Mouse (Mus musculus) embryonic facial prominence, embryonic 14.5 days (tissue): Measurements from ENCODE around the gene Tifa. TPM values are rescaled to one million over a fixed set of nuclear protein-coding genes. Genes with fewer than 3 reads are reported as not detected.
A peak's percentile ranks its signal among the peaks of the same experiment; 100 is the strongest.

Source experiments
- ATAC-seq: fragments of 200-750 bp; cut with Nextera tagmentation; 2 replicates; pipeline ENCODE4 v1.8.0; 2017; ENCODE audit warnings: low read depth, moderate number of reproducible peaks, moderate TSS enrichment
- DNase-seq: peaks from one replicate; pipeline ENCODE4 v3.0.0-alpha.2; 2015; ENCODE audit warnings: low spot score
- H3K27ac ChIP-seq: fragments of 300-500 bp; sonication (generic); replicated peaks from 2 replicates; pipeline ENCODE4 v1.5.1; 2014; ENCODE audit warnings: low read depth, mild to moderate bottlenecking, low read length, moderate library complexity
- H3K27me3 ChIP-seq: fragments of 300-500 bp; sonication (generic); replicated peaks from 2 replicates; pipeline ENCODE4 v1.6.1; 2014; ENCODE audit warnings: low read length; ENCODE audit not compliant: control insufficient read depth, insufficient read depth
- H3K36me3 ChIP-seq: fragments of 300-500 bp; sonication (generic); 2 replicates; pipeline ENCODE4 v1.6.1; 2014; ENCODE audit warnings: low read length, mixed read lengths; ENCODE audit not compliant: control insufficient read depth, insufficient read depth
- H3K4me1 ChIP-seq: fragments of 300-500 bp; sonication (generic); 2 replicates; pipeline ENCODE4 v1.6.1; 2014; ENCODE audit warnings: antibody characterized with exemption, low read length; ENCODE audit not compliant: control insufficient read depth, insufficient read depth
- H3K4me2 ChIP-seq: fragments of 300-500 bp; sonication (generic); 2 replicates; pipeline ENCODE4 v1.6.1; 2014; ENCODE audit warnings: low read depth, mild to moderate bottlenecking, low read length, moderate library complexity, mixed read lengths
- H3K4me3 ChIP-seq: fragments of 300-500 bp; sonication (generic); 2 replicates; pipeline ENCODE4 v1.5.1; 2014; ENCODE audit warnings: low read depth, mild to moderate bottlenecking, low read length
- H3K9ac ChIP-seq: fragments of 300-500 bp; sonication (generic); 2 replicates; pipeline ENCODE4 v1.6.1; 2014; ENCODE audit warnings: low read depth, mild to moderate bottlenecking, low read length, moderate library complexity, mixed read lengths
- H3K9me3 ChIP-seq: fragments of 300-500 bp; sonication (generic); 2 replicates; pipeline ENCODE4 v1.6.1; 2016; ENCODE audit warnings: low read length; ENCODE audit not compliant: control insufficient read depth
- WGBS: fragments of 180-500 bp; shearing (Covaris S2); extraction: QIAGEN DNeasy Blood & Tissue Kit; methylation state at CpG from one replicate; pipeline ENCODE4 v1.1.7; 2014; 5-methylcytosine and 5-hydroxymethylcytosine counted together
- polyA plus RNA-seq: library from polyadenylated mRNA; unstranded; fragments of >200 nt; fragmentation: Nextera tagmentation; extraction: Ambion mirVana; gene quantifications from 2 replicates; pipeline ENCODE4 v1.2.1, GENCODE M21; 2014

The Tifa gene
- polyA plus RNA-seq, 1 experiment from 2014 or later, result 5.6 TPM

- H3K9me3 ChIP-seq, result no peaks in the 10 kb centered on the region
- no peaks in the 10 kb centered on the region for H3K4me1 ChIP-seq
- H3K27me3 ChIP-seq, result no peaks in the 10 kb centered on the region
- H3K4me3 ChIP-seq, result no peak overlapping the region
- DNase-seq (no peak), ATAC-seq (no peak)
- H3K9ac ChIP-seq, result no peak overlapping the region
- H3K4me2 ChIP-seq, result no peak overlapping the region
- H3K27ac ChIP-seq, result no peak overlapping the region
- H3K36me3 ChIP-seq, result peaks cover 41% of the 10 kb centered on the region
- 81% methylated on average over 6 of the region's 6 CpGs for WGBS
These were observed 16.4 kb downstream of the Tifa start for GRCm38 (mm10) chr3:127805991-127806390.

- H3K9me3 ChIP-seq, result no peaks in the 10 kb centered on the region
These were observed 18.2 kb downstream of the Tifa start for GRCm38 (mm10) chr3:127807846-127808245.

GRCm38 (mm10) chr3:127809103-127809502, 19.5 kb downstream of the Tifa start:
- H3K4me3 ChIP-seq, result no peak overlapping the region
- H3K27ac ChIP-seq, result no peak overlapping the region
- no peak overlapping the region for H3K9ac ChIP-seq
- no peaks in the 10 kb centered on the region for H3K4me1 ChIP-seq
- DNase-seq (no peak), ATAC-seq (no peak)
- no peaks in the 10 kb centered on the region for H3K9me3 ChIP-seq
- no peak overlapping the region for H3K4me2 ChIP-seq
- peaks cover 65% of the 10 kb centered on the region for H3K36me3 ChIP-seq
- no peaks in the 10 kb centered on the region for H3K27me3 ChIP-seq
- 89% methylated on average over 7 of the region's 7 CpGs for WGBS

More at GRCm38 (mm10) chr3:127807846-127808245, 18.2 kb downstream of the Tifa start:
- ATAC-seq (no peak), DNase-seq (no peak)
- no peaks in the 10 kb centered on the region for H3K27me3 ChIP-seq
- peaks cover 55% of the 10 kb centered on the region for H3K36me3 ChIP-seq
- H3K4me1 ChIP-seq, result no peaks in the 10 kb centered on the region
- no peak overlapping the region for H3K27ac ChIP-seq
- WGBS, result 64% methylated on average over 5 of the region's 5 CpGs
- H3K4me3 ChIP-seq, result no peak overlapping the region
- H3K4me2 ChIP-seq, result no peak overlapping the region
- no peak overlapping the region for H3K9ac ChIP-seq

- no peak for ATAC-seq
- no peak for DNase-seq
- Histone ChIP-seq H3K27ac (no peak overlapping the region), H3K9ac (no peak overlapping the region), H3K4me3 (no peak overlapping the region), H3K9me3 (no peaks in the 10 kb centered on the region), H3K27me3 (no peaks in the 10 kb centered on the region), H3K36me3 (peaks cover 47% of the 10 kb centered on the region), H3K4me1 (no peaks in the 10 kb centered on the region), H3K4me2 (no peak overlapping the region)
- WGBS, result 59% methylated on average over 7 of the region's 7 CpGs
These were observed 27.6 kb downstream of the Tifa start for GRCm38 (mm10) chr3:127817120-127817683.

- no peak for DNase-seq
- peak; percentile 47; the same call in 1 of the 2 replicates for ATAC-seq
- no peak overlapping the region for H3K4me3 ChIP-seq
- H3K9me3 ChIP-seq, result no peaks in the 10 kb centered on the region
- H3K4me1 ChIP-seq, result no peaks in the 10 kb centered on the region
- H3K27me3 ChIP-seq, result no peaks in the 10 kb centered on the region
- no peak overlapping the region for H3K4me2 ChIP-seq
- H3K9ac ChIP-seq, result no peak overlapping the region
- no peak overlapping the region for H3K27ac ChIP-seq
- 75% methylated on average over 11 of the region's 11 CpGs for WGBS
- peaks cover 38% of the 10 kb centered on the region for H3K36me3 ChIP-seq
These were observed 29.4 kb downstream of the Tifa start for GRCm38 (mm10) chr3:127818694-127819663.

GRCm38 (mm10) chr3:127820400-127820799, 30.8 kb downstream of the Tifa start:
- Histone ChIP-seq H3K4me2 (no peak overlapping the region), H3K27me3 (no peaks in the 10 kb centered on the region), H3K9me3 (no peaks in the 10 kb centered on the region), H3K4me1 (no peaks in the 10 kb centered on the region), H3K9ac (no peak overlapping the region), H3K4me3 (no peak overlapping the region), H3K27ac (no peak overlapping the region), H3K36me3 (peaks cover 37% of the 10 kb centered on the region)
- ATAC-seq (no peak), DNase-seq (no peak)
- 73% methylated on average over 1 of the region's 1 CpGs for WGBS

- 83% methylated on average over 5 of the region's 5 CpGs for WGBS
These were observed 31.6 kb downstream of the Tifa start for GRCm38 (mm10) chr3:127821209-127821608.

GRCm38 (mm10) chr3:127823886-127824863, 34.6 kb downstream of the Tifa start:
- Histone ChIP-seq H3K27me3 (no peaks in the 10 kb centered on the region), H3K9me3 (no peaks in the 10 kb centered on the region), H3K27ac (no peak overlapping the region), H3K36me3 (peaks cover 29% of the 10 kb centered on the region), H3K9ac (no peak overlapping the region), H3K4me2 (no peak overlapping the region), H3K4me1 (no peaks in the 10 kb centered on the region; the same call in 1 of the 2 replicates), H3K4me3 (no peak overlapping the region)
- DNase-seq (no peak), ATAC-seq (no peak)
- WGBS, result 84% methylated on average over 17 of the region's 17 CpGs

More at GRCm38 (mm10) chr3:127821209-127821608, 31.6 kb downstream of the Tifa start:
- H3K4me3 ChIP-seq, result no peak overlapping the region
- peaks cover 34% of the 10 kb centered on the region for H3K36me3 ChIP-seq
- H3K4me2 ChIP-seq, result no peak overlapping the region
- H3K9ac ChIP-seq, result no peak overlapping the region
- no peaks in the 10 kb centered on the region for H3K4me1 ChIP-seq
- ATAC-seq, result no peak
- no peak overlapping the region for H3K27ac ChIP-seq
- no peak for DNase-seq
- no peaks in the 10 kb centered on the region for H3K9me3 ChIP-seq
- H3K27me3 ChIP-seq, result no peaks in the 10 kb centered on the region
